Mouse (Mus musculus) kidney, embryonic 14.5 days (tissue): ENCODE measurements around the gene Naa40. TPM values are rescaled to one million over a fixed set of nuclear protein-coding genes. Genes with fewer than 3 reads are reported as not detected.

ENCODE experiments used
- ATAC-seq: fragments of 200-750 bp; cut with Nextera tagmentation; 2 replicates; pipeline ENCODE4 v1.8.0; 2017; ENCODE audit warnings: moderate number of reproducible peaks, mild to moderate bottlenecking, moderate TSS enrichment, moderate library complexity; ENCODE audit not compliant: low FRiP score, low TSS enrichment
- H3K27ac ChIP-seq: fragments of 300-500 bp; sonication (generic); 2 replicates; pipeline ENCODE4 v1.5.1; 2014; ENCODE audit warnings: low read depth, mild to moderate bottlenecking, low read length, moderate library complexity, mixed read lengths
- H3K27me3 ChIP-seq: fragments of 300-500 bp; sonication (generic); 2 replicates; pipeline ENCODE4 v1.6.1; 2014; ENCODE audit warnings: mild to moderate bottlenecking, low read length; ENCODE audit not compliant: control insufficient read depth, insufficient read depth
- H3K36me3 ChIP-seq: fragments of 300-500 bp; sonication (generic); 2 replicates; pipeline ENCODE4 v1.6.1; 2014; ENCODE audit warnings: low read length, mixed read lengths; ENCODE audit not compliant: control insufficient read depth, insufficient read depth
- H3K4me1 ChIP-seq: fragments of 300-500 bp; sonication (generic); 2 replicates; pipeline ENCODE4 v1.6.1; 2014; ENCODE audit warnings: low read length, mixed read lengths; ENCODE audit not compliant: control insufficient read depth, insufficient read depth
- H3K4me2 ChIP-seq: fragments of 300-500 bp; sonication (generic); replicated peaks from 2 replicates; pipeline ENCODE4 v1.6.1; 2014; ENCODE audit warnings: low read depth, mild to moderate bottlenecking, low read length
- H3K4me3 ChIP-seq: fragments of 300-500 bp; sonication (generic); 2 replicates; pipeline ENCODE4 v1.5.1; 2014; ENCODE audit warnings: mild to moderate bottlenecking, low read length
- H3K9ac ChIP-seq: fragments of 300-500 bp; sonication (generic); 2 replicates; pipeline ENCODE4 v1.6.1; 2014; ENCODE audit warnings: low read depth, mild to moderate bottlenecking, low read length, moderate library complexity
- H3K9me3 ChIP-seq: fragments of 300-500 bp; sonication (generic); 2 replicates; pipeline ENCODE4 v1.6.1; 2016; ENCODE audit warnings: low read length; ENCODE audit not compliant: control insufficient read depth
- WGBS: fragments of 180-500 bp; shearing (Covaris S2); extraction: QIAGEN DNeasy Blood & Tissue Kit; methylation state at CpG from one replicate; pipeline ENCODE4 v1.1.7; 2014; 5-methylcytosine and 5-hydroxymethylcytosine counted together
- polyA plus RNA-seq: library from polyadenylated mRNA; unstranded; fragments of >200 nt; fragmentation: Nextera tagmentation; extraction: Ambion mirVana; gene quantifications from 2 replicates; pipeline ENCODE4 v1.2.1, GENCODE M21; 2014

Naa40 gene
- polyA plus RNA-seq, 1 experiment from 2014 or later: 90.7 TPM

DNA sequence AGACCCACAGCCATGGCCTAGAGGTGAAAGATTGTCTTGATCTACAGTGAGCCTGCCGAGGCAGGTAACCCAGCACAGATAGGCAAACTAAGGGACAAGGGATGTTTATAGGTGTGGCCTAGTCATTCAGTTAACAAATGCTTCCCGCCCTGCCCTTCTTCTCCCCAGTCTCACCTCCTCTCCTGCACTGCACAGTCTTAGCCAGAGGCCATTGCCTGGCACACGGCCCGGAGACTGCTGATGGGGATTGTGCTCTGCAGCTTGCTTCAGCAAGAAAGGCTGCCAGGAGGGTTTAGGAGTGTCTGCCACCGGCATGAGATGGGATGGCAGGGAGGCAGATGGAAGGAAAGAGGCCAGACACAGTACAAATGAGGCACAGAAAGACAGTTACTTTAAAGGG is 16.9 kb upstream of the Naa40 start:
- ATAC-seq: no peak
- 76% methylated on average over 5 of the region's 5 CpGs for WGBS
- Histone ChIP-seq H3K4me1 (no peaks in the 10 kb centered on the region), H3K9me3 (peaks cover 5% of the 10 kb centered on the region; the same call in 1 of the 2 replicates), H3K36me3 (no peaks in the 10 kb centered on the region), H3K27me3 (no peaks in the 10 kb centered on the region), H3K4me3 (no peak overlapping the region), H3K4me2 (no peak overlapping the region), H3K9ac (no peak overlapping the region), H3K27ac (no peak overlapping the region)

DNA sequence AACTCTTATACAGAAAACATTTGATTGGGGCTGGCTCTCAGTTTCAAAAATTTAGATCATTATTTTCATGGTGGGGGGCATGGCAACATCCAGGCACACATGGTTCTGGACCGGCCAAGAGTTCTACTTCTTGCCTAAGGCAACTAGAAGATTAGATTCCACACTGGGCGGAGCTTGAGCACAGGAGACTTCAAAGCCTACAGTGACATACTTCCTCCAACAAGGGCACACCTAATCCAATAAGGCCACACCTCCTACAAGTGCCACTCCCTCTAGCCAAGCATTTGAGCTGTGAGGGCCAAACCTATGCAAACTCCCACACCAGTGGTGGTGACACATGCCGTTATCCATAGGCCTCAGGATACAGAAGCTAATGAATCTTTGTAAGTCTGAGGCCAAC is 5.0 kb upstream of the Naa40 start:
- no peaks in the 10 kb centered on the region for H3K27me3 ChIP-seq
- WGBS: 75% methylated on average over 3 of the region's 3 CpGs
- H3K4me3 ChIP-seq: no peak overlapping the region
- H3K4me2 ChIP-seq: no peak overlapping the region
- no peak overlapping the region for H3K27ac ChIP-seq
- H3K36me3 ChIP-seq: no peaks in the 10 kb centered on the region
- H3K4me1 ChIP-seq: peaks cover 5% of the 10 kb centered on the region; the same call in 1 of the 2 replicates
- no peak overlapping the region for H3K9ac ChIP-seq
- no peak for ATAC-seq
- H3K9me3 ChIP-seq: no peaks in the 10 kb centered on the region

- Histone ChIP-seq H3K27ac (peak overlapping the region; percentile 63), H3K27me3 (no peaks in the 10 kb centered on the region), H3K9ac (peak overlapping the region; percentile 74), H3K9me3 (no peaks in the 10 kb centered on the region), H3K4me2 (peak overlapping the region; percentile 80), H3K36me3 (peaks cover 18% of the 10 kb centered on the region; the same call in 1 of the 2 replicates), H3K4me3 (peak overlapping the region; percentile 59), H3K4me1 (peaks cover 12% of the 10 kb centered on the region)
- 2% methylated on average over 13 of the region's 13 CpGs for WGBS
- ATAC-seq: peak; percentile 37
Measured at GRCm38 (mm10) chr19:7240291-7240690, 692 bp downstream of the Naa40 start.

- ATAC-seq: no peak
- H3K27me3 ChIP-seq: no peaks in the 10 kb centered on the region
- H3K9ac ChIP-seq: peak overlapping the region; percentile 74; the same call in 1 of the 2 replicates
- H3K4me1 ChIP-seq: peaks cover 12% of the 10 kb centered on the region
- H3K36me3 ChIP-seq: peaks cover 20% of the 10 kb centered on the region; the same call in 1 of the 2 replicates
- WGBS: 87% methylated on average over 3 of the region's 3 CpGs
- H3K4me3 ChIP-seq: peak overlapping the region; percentile 59
- H3K4me2 ChIP-seq: peak overlapping the region; percentile 80
- H3K9me3 ChIP-seq: no peaks in the 10 kb centered on the region
- H3K27ac ChIP-seq: no peak overlapping the region
Measured at GRCm38 (mm10) chr19:7239574-7239973, 1.4 kb downstream of the Naa40 start.

- H3K27ac ChIP-seq: no peak overlapping the region
- ATAC-seq: no peak
- H3K9ac ChIP-seq: no peak overlapping the region
- H3K4me3 ChIP-seq: no peak overlapping the region
- H3K4me1 ChIP-seq: peaks cover 12% of the 10 kb centered on the region
- WGBS: 89% methylated on average over 4 of the region's 4 CpGs
- no peaks in the 10 kb centered on the region for H3K9me3 ChIP-seq
- peaks cover 44% of the 10 kb centered on the region for H3K36me3 ChIP-seq
- no peaks in the 10 kb centered on the region for H3K27me3 ChIP-seq
- no peak overlapping the region for H3K4me2 ChIP-seq
Measured at GRCm38 (mm10) chr19:7236742-7237141, 4.2 kb downstream of the Naa40 start.

DNA sequence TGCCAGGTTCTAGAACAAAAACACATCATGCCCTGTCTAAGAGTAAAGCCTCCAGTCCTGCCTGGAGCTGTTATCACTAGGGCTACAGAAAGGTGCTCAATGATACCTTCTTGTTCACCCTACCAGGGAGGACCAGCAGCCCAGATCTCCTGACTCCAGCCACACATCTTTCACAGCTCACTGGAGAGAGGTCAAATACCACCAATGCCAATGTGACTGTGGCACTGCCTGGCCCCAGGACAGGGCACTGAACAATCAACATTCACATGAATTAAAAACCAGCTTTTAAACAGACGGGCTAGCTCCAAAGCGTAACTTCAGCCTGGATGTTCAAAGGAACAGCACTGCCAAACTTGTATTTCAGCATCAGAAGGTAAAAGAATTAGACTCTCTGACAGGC is 5.0 kb downstream of the Naa40 start:
- peaks cover 50% of the 10 kb centered on the region for H3K36me3 ChIP-seq

GRCm38 (mm10) chr19:7235461-7235860 is 5.5 kb downstream of the Naa40 start:
- Histone ChIP-seq H3K4me3 (no peak overlapping the region), H3K9ac (peak overlapping the region; percentile 4; the same call in 1 of the 2 replicates), H3K36me3 (peaks cover 55% of the 10 kb centered on the region), H3K27me3 (no peaks in the 10 kb centered on the region), H3K4me2 (no peak overlapping the region), H3K4me1 (peaks cover 7% of the 10 kb centered on the region), H3K9me3 (no peaks in the 10 kb centered on the region), H3K27ac (no peak overlapping the region)
- no peak for ATAC-seq
- 94% methylated on average over 9 of the region's 9 CpGs for WGBS

More for the DNA sequence above, 5.0 kb downstream of the Naa40 start:
- Histone ChIP-seq H3K27me3 (no peaks in the 10 kb centered on the region), H3K9ac (no peak overlapping the region), H3K9me3 (no peaks in the 10 kb centered on the region), H3K4me3 (no peak overlapping the region), H3K27ac (no peak overlapping the region), H3K4me1 (peaks cover 7% of the 10 kb centered on the region), H3K4me2 (no peak overlapping the region)
- 92% methylated on average over 2 of the region's 2 CpGs for WGBS
- no peak for ATAC-seq

DNA sequence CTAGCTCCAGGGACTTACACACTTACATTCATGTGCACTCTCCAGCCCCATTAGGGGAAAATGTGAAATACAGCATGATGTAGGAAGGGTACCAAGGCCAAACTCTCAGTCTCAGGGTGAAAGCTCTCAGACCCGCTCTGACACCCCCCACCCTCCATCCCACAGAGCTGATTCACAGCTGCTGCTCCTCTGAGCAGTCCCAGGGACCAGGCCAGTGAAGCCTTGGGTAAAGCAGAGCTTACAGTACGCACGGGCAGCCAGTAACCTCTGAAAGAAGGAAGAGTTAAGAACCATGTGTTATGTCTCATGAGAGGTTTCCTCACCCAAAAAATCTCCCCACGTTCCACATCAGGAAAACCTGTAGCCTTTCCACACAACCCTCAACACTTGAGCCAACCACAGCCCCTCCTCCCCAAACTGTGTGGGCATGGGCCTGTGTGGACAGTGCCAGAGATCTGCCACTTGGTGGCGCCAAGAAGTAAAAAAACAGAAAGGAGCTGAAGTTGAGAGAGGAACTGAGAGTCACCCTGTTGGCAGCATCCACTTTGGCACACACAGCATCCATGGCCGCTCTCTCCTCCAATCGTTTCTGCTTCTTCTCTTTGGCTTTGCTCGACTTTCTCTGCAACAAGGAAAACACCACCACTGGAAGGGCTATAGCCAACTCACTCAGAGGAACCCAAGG is 6.3 kb downstream of the Naa40 start:
- Histone ChIP-seq H3K9ac (no peak overlapping the region), H3K9me3 (no peaks in the 10 kb centered on the region), H3K27me3 (no peaks in the 10 kb centered on the region), H3K4me1 (peaks cover 1% of the 10 kb centered on the region; the same call in 1 of the 2 replicates), H3K4me3 (no peak overlapping the region), H3K4me2 (no peak overlapping the region), H3K27ac (no peak overlapping the region), H3K36me3 (peaks cover 62% of the 10 kb centered on the region)
- peak; percentile 88 for ATAC-seq
- 64% methylated on average over 8 of the region's 8 CpGs for WGBS

DNA sequence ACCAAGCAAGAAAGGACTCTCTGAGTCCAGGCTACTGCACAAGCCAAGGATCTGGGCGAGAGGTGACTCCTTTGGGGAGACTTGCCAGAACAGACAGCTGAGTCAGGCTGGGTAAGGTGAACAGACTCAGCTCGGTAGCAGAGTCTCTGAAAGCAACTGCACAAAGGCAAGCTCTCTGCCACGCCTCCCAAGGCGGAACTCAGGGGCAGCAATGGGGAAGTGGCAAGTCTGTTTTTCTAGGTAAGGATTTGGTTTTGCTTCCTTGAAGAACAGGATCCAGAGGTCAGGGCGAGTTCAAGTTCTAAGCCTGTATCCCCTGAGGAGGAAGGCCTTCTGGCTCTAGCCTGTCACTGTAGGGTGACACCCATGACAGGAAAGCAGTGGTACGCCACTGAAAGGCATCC is 14.5 kb downstream of the Naa40 start:
- H3K4me3 ChIP-seq: no peak overlapping the region
- H3K4me1 ChIP-seq: no peaks in the 10 kb centered on the region
- no peak overlapping the region for H3K9ac ChIP-seq
- peaks cover 53% of the 10 kb centered on the region for H3K36me3 ChIP-seq
- ATAC-seq: no peak
- 80% methylated on average over 6 of the region's 6 CpGs for WGBS
- no peaks in the 10 kb centered on the region for H3K9me3 ChIP-seq
- no peak overlapping the region for H3K4me2 ChIP-seq
- H3K27me3 ChIP-seq: no peaks in the 10 kb centered on the region
- no peak overlapping the region for H3K27ac ChIP-seq
